ENCODE assay signal across 9 mouse cellular contexts in genomic region chr7:34656632-34657031, GRCm38 (mm10). TPM values are rescaled to one million over a fixed set of nuclear protein-coding genes. Genes with fewer than 3 reads are reported as not detected.
A peak's percentile ranks its signal among the peaks of the same experiment; 100 is the strongest.
DNase-seq lines count a peak whose midpoint lies in the region; ATAC-seq and TF ChIP-seq lines count a peak whose summit lies in the region.
"Had no signal": no experiment of that assay in that cellular context is flagged by ENCODE, and none has a peak within 500 bp of the region (broad histone marks: within the 10 kb centered on the region; RNA-seq: fewer than 3 reads in every experiment).

Gene Kctd15, minus strand, starts transcription at chr7:34656732.

- no peaks in the 10 kb centered on the region for H3K36me3 ChIP-seq in heart, embryonic 13.5 days
- H3K36me3 ChIP-seq in ES-E14 (ENCODE audit: control insufficient read depth, insufficient read depth, low read length, poor library complexity, severe bottlenecking): no peaks in the 10 kb centered on the region
- H3K36me3 ChIP-seq in limb, embryonic 12.5 days: no peaks in the 10 kb centered on the region
- H3K36me3 ChIP-seq: G1E had no signal

- H3K27me3 ChIP-seq in heart, embryonic 13.5 days (replicated peaks): peaks cover 13% of the 10 kb centered on the region; the same call in 1 of the 2 replicates
- no peaks in the 10 kb centered on the region for H3K27me3 ChIP-seq in limb, embryonic 12.5 days

- H3K4me2 ChIP-seq in heart, embryonic 13.5 days: peak within 1 kb of the TSS; percentile 95
- peak within 1 kb of the TSS; percentile 88 for H3K4me2 ChIP-seq in limb, embryonic 12.5 days

- 74% methylated on average over 5 of the region's 5 CpGs for WGBS in heart, embryonic 13.5 days
- WGBS in limb, embryonic 12.5 days: 77% methylated on average over 5 of the region's 5 CpGs

- in situ Hi-C loops in ES-E14 (cut with MboI; ENCODE audit: low sequenced_read_pairs in 2 of 2, unreplicated experiment in 2 of 2): loop anchor here in 1 of 2 experiments (25.0 kb wide), 1 partner anchor 244 kb away; no protein-coding TSS in a partner anchor

- ATAC-seq in heart, embryonic 13.5 days (ENCODE audit: extremely low read depth, insufficient number of reproducible peaks, low FRiP score, low TSS enrichment): no peak
- ATAC-seq in limb, embryonic 12.5 days (ENCODE audit: insufficient number of reproducible peaks, insufficient read depth, low FRiP score, low TSS enrichment, low read depth): no peak
- ATAC-seq in activated CD4-positive, CD25-positive, alpha-beta regulatory T cell, adult 4 months: no peak

- intact Hi-C loops in gastrocnemius, postnatal 14 days (cut with DNase I; ENCODE audit: low total_unique reads): no loop called here

- DNase-seq in heart, adult 11 months: no peak
- no peak for DNase-seq in ES-E14 (ENCODE audit: low read depth, low spot score)
- DNase-seq in gastrocnemius, postnatal 14 days: no peak
- DNase-seq in spleen, postnatal 4 days (ENCODE audit: low spot score in 2 of 2): no peak
- DNase-seq in cerebellum, adult 11 months: no peak

- H3K4me1 ChIP-seq in heart, embryonic 13.5 days: no peaks in the 10 kb centered on the region
- H3K4me1 ChIP-seq in ES-E14 (ENCODE audit: control insufficient read depth in 2 of 2, insufficient read depth in 2 of 2, low read length in 2 of 2, poor library complexity in 1 of 2): peaks cover 0 to 7% of the 10 kb centered on the region in 2 experiments; a peak in 1 of 4 replicates
- H3K4me1 ChIP-seq in limb, embryonic 12.5 days (replicated peaks): peaks cover 14% of the 10 kb centered on the region

- no peak within 1 kb of the TSS for H3K27ac ChIP-seq in heart, embryonic 13.5 days (replicated peaks)
- no peak within 1 kb of the TSS; the same call in 1 of the 2 replicates for H3K27ac ChIP-seq in ES-E14 (ENCODE audit: insufficient read depth, low read depth, low read length, poor library complexity, severe bottlenecking)
- H3K27ac ChIP-seq in limb, embryonic 12.5 days: peak within 1 kb of the TSS; percentile 100

- no peaks in the 10 kb centered on the region for H3K9me3 ChIP-seq in heart, embryonic 13.5 days
- no peaks in the 10 kb centered on the region for H3K9me3 ChIP-seq in ES-E14 (ENCODE audit: control insufficient read depth, insufficient read depth, low read depth, low read length)
- H3K9me3 ChIP-seq in limb, embryonic 12.5 days: no peaks in the 10 kb centered on the region

- peak within 1 kb of the TSS; percentile 83 for H3K9ac ChIP-seq in heart, embryonic 13.5 days
- peak within 1 kb of the TSS; percentile 95; the same call in 1 of the 2 replicates for H3K9ac ChIP-seq in ES-E14 (ENCODE audit: insufficient read depth, low read depth, low read length, poor library complexity, severe bottlenecking)
- H3K9ac ChIP-seq in limb, embryonic 12.5 days (replicated peaks): peak within 1 kb of the TSS; percentile 97; the same call in 1 of the 2 replicates

- peak within 1 kb of the TSS; percentile 65 for H3K4me3 ChIP-seq in heart, embryonic 13.5 days
- peak within 1 kb of the TSS; percentile 90 to 97 for H3K4me3 ChIP-seq in ES-E14 (ENCODE audit: insufficient read depth in 1 of 2, low read depth in 1 of 2, low read length in 2 of 2, poor library complexity in 1 of 2, severe bottlenecking in 1 of 2)
- H3K4me3 ChIP-seq in limb, embryonic 12.5 days (replicated peaks): peak within 1 kb of the TSS; percentile 71

TF ChIP-seq in ES-E14, 5 proteins besides CTCF, POLR2A, EP300 and RAD21:
- TF ChIP-seq CHD2 (IDR thresholded peaks at IDR 0.05; ENCODE audit: low read depth, low read length) (no peak), ZC3H11A (IDR thresholded peaks at IDR 0.05; ENCODE audit: borderline replicate concordance, low read depth, low read length) (no peak), MAFK (IDR thresholded peaks at IDR 0.05; ENCODE audit: insufficient read depth, low read depth, low read length) (no peak), ZNF384 (IDR thresholded peaks at IDR 0.05; ENCODE audit: low read depth, low read length) (no peak), HCFC1 (IDR thresholded peaks at IDR 0.05; ENCODE audit: borderline replicate concordance, insufficient read depth, low read length) (no peak)
TF ChIP-seq in ES-E14: peak in this region for 0.

RNA-seq across cellular contexts. Expression of gene Kctd15, which starts in this region (rescaled TPM):
- 6.5 and 6.7 TPM in 2 replicates for polyA plus RNA-seq in heart, embryonic 13.5 days (2015; fragmentation: Nextera tagmentation; extraction: Ambion mirVana)
- total RNA-seq in ES-E14 (2012; rRNA removed): 15.9 and 18.1 TPM in 2 replicates
- 10 to 100 TPM; 22.2 to 32.6 TPM for total RNA-seq in gastrocnemius, postnatal 14 days (2021)
- polyA plus RNA-seq in limb, embryonic 12.5 days (2016; fragmentation: Nextera tagmentation; extraction: Ambion mirVana): 63.8 and 66.6 TPM in 2 replicates
- not detected for polyA plus RNA-seq in activated CD4-positive, CD25-positive, alpha-beta regulatory T cell, adult 4 months (2017; shearing (Covaris generic))
- polyA plus RNA-seq: G1E had no signal
